Mouse (Mus musculus): ENCODE results near the gene Glipr2. TPM values are rescaled to one million over a fixed set of nuclear protein-coding genes. Genes with fewer than 3 reads are reported as not detected.

Glipr2 gene
- polyA plus RNA-seq, 1 experiment from 2014 or later, result 112 TPM

DNA sequence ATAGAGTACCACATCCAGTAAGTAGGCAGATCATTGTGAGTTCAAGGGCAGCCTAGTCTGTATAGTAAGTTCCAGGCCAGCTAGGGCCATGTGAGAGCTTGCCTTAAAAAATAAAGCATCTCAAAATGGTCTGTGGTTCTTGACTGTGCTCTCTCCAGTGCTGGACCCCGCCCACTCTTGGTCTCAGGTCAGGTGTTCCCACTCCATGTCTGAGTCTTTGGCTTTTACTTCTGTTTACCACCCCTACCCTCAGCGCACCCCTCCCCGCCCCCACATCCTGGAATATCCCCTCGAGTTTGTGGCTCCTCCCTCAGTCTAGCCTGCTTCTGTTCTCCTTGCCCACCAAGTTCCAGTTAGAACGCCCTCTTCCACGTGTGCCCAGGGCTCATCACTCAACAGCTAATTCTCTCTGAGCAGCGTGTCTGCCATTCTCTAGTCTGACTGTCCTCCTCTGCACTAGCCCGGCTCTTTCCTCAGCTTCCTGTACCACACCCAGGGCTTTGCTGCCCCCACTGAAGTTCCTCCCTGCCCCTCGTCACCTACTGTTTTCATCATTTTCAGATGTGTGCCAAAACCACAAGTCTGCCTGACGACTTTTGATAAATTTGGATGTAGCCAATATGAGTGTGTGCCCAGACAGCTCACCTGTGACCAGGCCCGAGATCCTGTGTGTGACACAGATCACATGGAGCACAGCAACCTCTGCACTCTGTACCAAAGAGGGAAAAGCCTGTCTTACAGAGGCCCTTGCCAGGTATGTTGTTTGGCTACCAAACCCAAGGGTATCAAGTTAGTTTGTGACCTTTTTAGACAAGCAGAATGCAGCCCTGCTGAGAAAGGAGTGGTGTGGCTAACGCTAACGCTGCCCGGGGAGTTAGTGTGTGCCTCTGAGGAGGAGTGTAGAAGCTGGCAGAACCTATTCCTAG, 20.2 kb upstream of the Glipr2 start:
- Histone ChIP-seq H3K27me3 (ENCODE audit: control insufficient read depth, insufficient read depth, low read length) (no peaks in the 10 kb centered on the region), H3K27ac (ENCODE audit: low read depth, low read length) (no peak overlapping the region), H3K9ac (ENCODE audit: low read depth, low read length) (no peak overlapping the region), H3K9me3 (replicated peaks; ENCODE audit: control insufficient read depth, low read length) (no peaks in the 10 kb centered on the region), H3K4me1 (ENCODE audit: control insufficient read depth, insufficient read depth, low read length) (no peaks in the 10 kb centered on the region), H3K4me2 (no peak overlapping the region), H3K36me3 (ENCODE audit: control insufficient read depth, insufficient read depth, low read length) (peaks cover 12% of the 10 kb centered on the region), H3K4me3 (ENCODE audit: low read depth, low read length) (no peak overlapping the region)
- 73% methylated on average over 14 of the region's 14 CpGs for WGBS (ENCODE audit: insufficient replicate concordance)
- no peak for ATAC-seq (replicated peaks; ENCODE audit: insufficient number of reproducible peaks, low FRiP score, low TSS enrichment)

DNA sequence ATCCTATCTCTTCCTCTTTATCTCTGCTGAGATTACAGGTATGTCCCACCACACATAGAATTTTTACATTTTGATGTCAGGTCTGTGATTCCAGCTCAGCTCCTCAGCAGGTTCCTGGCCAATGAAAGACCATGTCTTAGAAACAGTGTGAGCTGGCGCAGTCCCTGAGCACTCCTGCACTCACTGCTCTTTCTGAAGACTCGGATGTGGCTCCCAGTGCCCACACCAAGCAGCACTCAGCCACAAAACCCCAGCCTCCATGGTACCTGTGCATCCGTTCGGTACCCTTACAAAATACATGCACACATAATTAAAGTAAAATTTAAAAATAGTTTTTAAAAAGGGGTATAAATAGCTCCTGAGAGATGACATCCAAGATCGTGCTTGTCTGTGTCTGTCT, 15.9 kb upstream of the Glipr2 start:
- H3K4me2 ChIP-seq, result no peak overlapping the region
- no peak overlapping the region for H3K4me3 ChIP-seq (ENCODE audit: low read depth, low read length)
- peaks cover 21% of the 10 kb centered on the region for H3K36me3 ChIP-seq (ENCODE audit: control insufficient read depth, insufficient read depth, low read length)
- ATAC-seq (replicated peaks; ENCODE audit: insufficient number of reproducible peaks, low FRiP score, low TSS enrichment), result no peak
- no peaks in the 10 kb centered on the region for H3K4me1 ChIP-seq (ENCODE audit: control insufficient read depth, insufficient read depth, low read length)
- 85% methylated on average over 5 of the region's 5 CpGs for WGBS (ENCODE audit: insufficient replicate concordance)
- no peak overlapping the region for H3K27ac ChIP-seq (ENCODE audit: low read depth, low read length)
- H3K27me3 ChIP-seq (ENCODE audit: control insufficient read depth, insufficient read depth, low read length), result no peaks in the 10 kb centered on the region
- H3K9ac ChIP-seq (ENCODE audit: low read depth, low read length), result no peak overlapping the region
- no peaks in the 10 kb centered on the region for H3K9me3 ChIP-seq (replicated peaks; ENCODE audit: control insufficient read depth, low read length)

DNA sequence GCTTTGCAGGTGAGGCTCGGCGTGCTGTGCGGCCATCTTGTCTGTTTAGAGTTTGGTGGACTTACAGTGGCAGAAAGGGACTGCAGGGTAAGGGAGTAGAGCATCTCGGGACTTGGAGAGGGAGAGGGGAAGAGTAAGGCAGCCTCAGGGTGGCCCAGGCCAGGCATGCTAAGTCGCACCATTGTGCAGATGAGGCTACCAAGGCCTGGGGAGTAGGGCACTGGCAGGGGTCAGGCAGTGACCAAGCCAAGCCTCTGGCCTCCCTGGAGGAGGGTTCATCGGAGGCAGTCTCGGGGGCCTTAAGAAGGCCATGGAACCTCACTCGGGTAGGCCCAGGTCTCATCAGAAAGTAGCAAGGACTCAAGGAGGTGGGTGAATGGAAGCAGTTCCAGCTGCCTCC, 14.8 kb upstream of the Glipr2 start:
- no peak overlapping the region for H3K4me3 ChIP-seq (ENCODE audit: low read depth, low read length)
- H3K36me3 ChIP-seq (ENCODE audit: control insufficient read depth, insufficient read depth, low read length), result peaks cover 21% of the 10 kb centered on the region
- H3K27ac ChIP-seq (ENCODE audit: low read depth, low read length), result no peak overlapping the region
- no peaks in the 10 kb centered on the region for H3K9me3 ChIP-seq (replicated peaks; ENCODE audit: control insufficient read depth, low read length)
- no peak for ATAC-seq (replicated peaks; ENCODE audit: insufficient number of reproducible peaks, low FRiP score, low TSS enrichment)
- no peak overlapping the region for H3K9ac ChIP-seq (ENCODE audit: low read depth, low read length)
- WGBS (ENCODE audit: insufficient replicate concordance), result 88% methylated on average over 8 of the region's 8 CpGs
- H3K27me3 ChIP-seq (ENCODE audit: control insufficient read depth, insufficient read depth, low read length), result no peaks in the 10 kb centered on the region
- no peaks in the 10 kb centered on the region for H3K4me1 ChIP-seq (ENCODE audit: control insufficient read depth, insufficient read depth, low read length)
- no peak overlapping the region for H3K4me2 ChIP-seq

DNA sequence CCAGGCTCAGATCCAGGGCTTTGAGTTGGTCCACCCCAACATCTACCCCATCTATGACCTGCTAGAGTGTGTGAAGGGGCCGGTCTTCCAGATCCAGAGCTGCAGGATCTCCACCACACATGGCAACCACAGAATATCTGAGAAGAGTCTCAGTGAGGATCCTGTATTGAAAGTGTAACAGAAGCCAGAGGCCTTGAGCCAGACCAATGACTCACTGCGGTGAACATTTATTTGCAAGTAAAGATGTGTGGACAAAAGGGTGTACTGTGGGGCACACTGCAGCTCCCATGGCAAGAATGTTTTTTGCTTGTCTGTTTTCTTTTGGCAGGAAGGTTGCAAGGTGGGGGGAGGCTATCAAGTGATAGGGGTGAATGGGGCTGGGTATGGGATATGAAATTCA, 9.6 kb upstream of the Glipr2 start:
- no peak overlapping the region for H3K4me3 ChIP-seq (ENCODE audit: low read depth, low read length)
- no peak overlapping the region for H3K27ac ChIP-seq (ENCODE audit: low read depth, low read length)
- H3K4me1 ChIP-seq (ENCODE audit: control insufficient read depth, insufficient read depth, low read length), result no peaks in the 10 kb centered on the region
- peaks cover 8% of the 10 kb centered on the region; the same call in 1 of the 2 replicates for H3K36me3 ChIP-seq (ENCODE audit: control insufficient read depth, insufficient read depth, low read length)
- no peak overlapping the region for H3K4me2 ChIP-seq
- no peak overlapping the region for H3K9ac ChIP-seq (ENCODE audit: low read depth, low read length)
- no peaks in the 10 kb centered on the region for H3K27me3 ChIP-seq (ENCODE audit: control insufficient read depth, insufficient read depth, low read length)
- WGBS (ENCODE audit: insufficient replicate concordance), result 92% methylated on average over 2 of the region's 2 CpGs
- ATAC-seq (replicated peaks; ENCODE audit: insufficient number of reproducible peaks, low FRiP score, low TSS enrichment), result no peak
- H3K9me3 ChIP-seq (replicated peaks; ENCODE audit: control insufficient read depth, low read length), result no peaks in the 10 kb centered on the region

DNA sequence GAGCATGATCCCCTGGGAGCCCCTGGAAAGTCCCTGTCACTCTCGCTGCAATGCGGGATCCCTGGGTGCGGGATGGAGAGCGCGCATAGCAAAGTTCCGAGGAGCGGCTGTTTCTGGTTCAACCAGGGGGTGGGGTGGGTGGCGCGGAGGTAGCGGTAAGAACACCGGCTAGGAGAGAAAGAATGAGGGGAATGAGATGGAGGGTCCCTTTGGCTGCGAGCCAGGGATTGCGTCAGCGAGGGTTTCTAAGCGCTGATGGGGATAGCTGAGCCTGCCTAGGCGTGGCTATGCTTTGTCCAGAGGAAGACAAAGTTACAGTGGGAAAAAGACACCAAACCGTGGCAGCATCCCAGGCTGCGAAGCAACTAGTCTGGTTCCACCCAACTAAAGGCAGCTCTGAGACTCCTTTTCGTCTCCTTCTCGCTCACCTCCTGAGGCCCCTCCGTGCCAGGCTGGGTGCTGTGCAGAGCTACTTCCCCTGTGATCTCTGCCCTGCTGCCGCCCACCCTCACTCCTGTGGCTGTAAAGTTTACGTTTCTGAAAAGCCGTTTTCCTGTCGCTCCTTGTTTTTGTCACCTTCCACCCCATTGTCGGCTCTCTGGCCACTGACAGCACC, 753 bp downstream of the Glipr2 start:
- Histone ChIP-seq H3K4me1 (ENCODE audit: control insufficient read depth, insufficient read depth, low read length) (peaks cover 19% of the 10 kb centered on the region), H3K4me3 (ENCODE audit: low read depth, low read length) (peak overlapping the region; percentile 85), H3K9me3 (replicated peaks; ENCODE audit: control insufficient read depth, low read length) (no peaks in the 10 kb centered on the region), H3K27me3 (ENCODE audit: control insufficient read depth, insufficient read depth, low read length) (no peaks in the 10 kb centered on the region), H3K4me2 (peak overlapping the region; percentile 97), H3K36me3 (ENCODE audit: control insufficient read depth, insufficient read depth, low read length) (no peaks in the 10 kb centered on the region), H3K27ac (ENCODE audit: low read depth, low read length) (peak overlapping the region; percentile 92), H3K9ac (ENCODE audit: low read depth, low read length) (peak overlapping the region; percentile 91)
- peak; percentile 53; the same call in 1 of the 2 replicates for ATAC-seq (replicated peaks; ENCODE audit: insufficient number of reproducible peaks, low FRiP score, low TSS enrichment)
- under 1% methylated on average over 26 of the region's 26 CpGs for WGBS (ENCODE audit: insufficient replicate concordance)

DNA sequence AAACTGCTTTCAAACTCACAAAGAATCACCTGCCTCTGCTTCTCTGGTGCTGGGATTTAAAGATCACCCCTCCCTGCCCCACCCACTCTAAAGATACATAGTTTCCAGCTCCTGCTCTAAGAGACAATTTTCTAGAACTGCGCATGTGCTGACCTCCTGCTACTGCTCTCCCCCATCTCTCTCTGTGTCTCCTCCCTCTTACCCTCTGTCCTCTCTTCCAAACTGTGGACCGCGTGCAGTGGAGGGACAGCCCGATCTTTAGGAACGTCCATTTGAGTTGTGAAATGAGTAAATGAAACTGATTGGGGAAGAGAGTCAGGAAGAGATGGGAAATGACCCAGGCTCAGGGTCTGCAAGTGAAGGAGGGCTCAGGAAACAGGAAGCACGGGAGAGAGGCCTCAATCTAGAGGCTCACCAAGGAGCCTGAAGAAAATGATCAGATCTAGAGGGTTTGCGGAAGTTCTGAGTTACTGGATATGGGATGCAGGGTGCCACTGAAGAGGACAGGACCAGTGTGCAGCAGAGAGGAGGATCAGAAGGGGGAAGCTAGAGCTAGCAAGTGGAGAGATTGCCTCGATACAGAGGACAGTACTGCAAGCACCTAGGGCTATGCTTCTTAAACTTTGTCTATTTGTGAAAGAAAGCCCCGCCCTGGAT, 2.5 kb downstream of the Glipr2 start:
- Histone ChIP-seq H3K9ac (ENCODE audit: low read depth, low read length) (peak overlapping the region; percentile 0; the same call in 1 of the 2 replicates), H3K27me3 (ENCODE audit: control insufficient read depth, insufficient read depth, low read length) (no peaks in the 10 kb centered on the region), H3K27ac (ENCODE audit: low read depth, low read length) (peak overlapping the region; percentile 54), H3K4me1 (ENCODE audit: control insufficient read depth, insufficient read depth, low read length) (peaks cover 32% of the 10 kb centered on the region), H3K4me2 (peak overlapping the region; percentile 97), H3K9me3 (replicated peaks; ENCODE audit: control insufficient read depth, low read length) (no peaks in the 10 kb centered on the region), H3K4me3 (ENCODE audit: low read depth, low read length) (0 out of 2 replicates have a peak overlapping the region, but pooled peaks have one; percentile 4), H3K36me3 (ENCODE audit: control insufficient read depth, insufficient read depth, low read length) (no peaks in the 10 kb centered on the region)
- 51% methylated on average over 9 of the region's 9 CpGs for WGBS (ENCODE audit: insufficient replicate concordance)
- ATAC-seq (replicated peaks; ENCODE audit: insufficient number of reproducible peaks, low FRiP score, low TSS enrichment), result no peak

DNA sequence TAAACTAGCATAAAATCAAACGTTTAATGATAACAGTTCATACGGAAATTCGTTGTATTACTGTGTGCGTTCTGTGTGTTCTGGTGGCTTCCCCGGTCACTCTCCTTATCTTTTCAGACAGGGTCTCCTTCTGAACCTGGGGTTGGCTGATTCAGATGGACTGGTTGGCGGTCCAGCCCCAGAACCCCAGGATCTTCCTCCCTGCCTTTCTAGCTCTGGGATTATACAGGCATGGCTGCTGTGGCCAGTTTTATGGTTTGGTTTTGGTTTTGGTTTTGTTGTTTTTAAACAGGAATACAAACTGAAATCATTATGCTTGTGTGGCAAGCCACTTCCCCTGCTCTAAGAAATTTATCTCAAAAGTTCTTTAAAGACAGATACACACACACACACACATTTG, 3.0 kb downstream of the Glipr2 start:
- Histone ChIP-seq H3K4me1 (ENCODE audit: control insufficient read depth, insufficient read depth, low read length) (peaks cover 38% of the 10 kb centered on the region), H3K27ac (ENCODE audit: low read depth, low read length) (peak overlapping the region; percentile 54), H3K27me3 (ENCODE audit: control insufficient read depth, insufficient read depth, low read length) (no peaks in the 10 kb centered on the region), H3K9me3 (replicated peaks; ENCODE audit: control insufficient read depth, low read length) (no peaks in the 10 kb centered on the region), H3K4me3 (ENCODE audit: low read depth, low read length) (no peak overlapping the region), H3K9ac (ENCODE audit: low read depth, low read length) (no peak overlapping the region), H3K36me3 (ENCODE audit: control insufficient read depth, insufficient read depth, low read length) (no peaks in the 10 kb centered on the region), H3K4me2 (peak overlapping the region; percentile 97)
- no peak for ATAC-seq (replicated peaks; ENCODE audit: insufficient number of reproducible peaks, low FRiP score, low TSS enrichment)
- 67% methylated on average over 6 of the region's 6 CpGs for WGBS (ENCODE audit: insufficient replicate concordance)

DNA sequence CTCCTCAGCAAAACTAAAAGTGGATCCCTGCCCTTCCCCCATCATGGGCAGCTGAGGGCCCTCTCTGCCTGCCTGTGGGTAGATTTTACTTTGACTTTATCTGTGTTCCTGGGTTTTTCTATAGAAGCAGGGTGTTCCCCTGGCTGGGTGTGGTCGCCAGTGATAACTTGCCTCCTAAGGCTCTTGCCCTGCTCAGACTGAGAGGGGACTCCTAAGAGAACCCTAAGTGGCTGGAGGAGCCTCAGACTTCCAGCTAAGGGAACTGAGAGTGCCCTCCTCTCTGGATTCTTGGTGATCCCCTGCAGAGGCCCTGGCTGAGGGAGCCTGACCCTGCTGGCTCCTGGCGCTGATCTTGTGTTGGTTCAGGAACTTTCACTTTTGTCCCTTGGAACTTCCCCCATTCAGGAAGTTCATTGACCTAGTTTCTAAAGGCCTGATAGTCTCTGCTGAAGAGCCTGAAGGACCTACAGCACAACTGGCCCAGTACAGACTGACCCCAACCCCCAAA, 7.2 kb downstream of the Glipr2 start:
- peak overlapping the region; percentile 32; the same call in 1 of the 2 replicates for H3K27ac ChIP-seq (ENCODE audit: low read depth, low read length)
- H3K9ac ChIP-seq (ENCODE audit: low read depth, low read length), result peak overlapping the region; percentile 40
- H3K4me2 ChIP-seq, result peak overlapping the region; percentile 51

More for the DNA sequence above, 7.2 kb downstream of the Glipr2 start:
- Histone ChIP-seq H3K9me3 (replicated peaks; ENCODE audit: control insufficient read depth, low read length) (no peaks in the 10 kb centered on the region), H3K27me3 (ENCODE audit: control insufficient read depth, insufficient read depth, low read length) (no peaks in the 10 kb centered on the region), H3K4me1 (ENCODE audit: control insufficient read depth, insufficient read depth, low read length) (peaks cover 44% of the 10 kb centered on the region), H3K36me3 (ENCODE audit: control insufficient read depth, insufficient read depth, low read length) (no peaks in the 10 kb centered on the region), H3K4me3 (ENCODE audit: low read depth, low read length) (no peak overlapping the region)
- WGBS (ENCODE audit: insufficient replicate concordance), result 20% methylated on average over 2 of the region's 2 CpGs
- peak; percentile 73 for ATAC-seq (replicated peaks; ENCODE audit: insufficient number of reproducible peaks, low FRiP score, low TSS enrichment)

Measured in heart, embryonic 11.5 days (tissue).